Mouse (Mus musculus) liver, embryonic 16.5 days (tissue): ENCODE measurements around the gene Pgc. TPM values are rescaled to one million over a fixed set of nuclear protein-coding genes. Genes with fewer than 3 reads are reported as not detected.

Source experiments
- ATAC-seq: fragments of 200-750 bp; cut with Nextera tagmentation; 2 replicates; pipeline ENCODE4 v1.8.0; 2017; ENCODE audit warnings: low read depth, mild to moderate bottlenecking, moderate number of reproducible peaks, moderate library complexity
- H3K27ac ChIP-seq: fragments of 300-500 bp; sonication (generic); 2 replicates; pipeline ENCODE4 v1.5.1; 2014; ENCODE audit warnings: mild to moderate bottlenecking, low read length
- H3K27me3 ChIP-seq: fragments of 300-500 bp; sonication (generic); 2 replicates; pipeline ENCODE4 v1.6.1; 2014; ENCODE audit warnings: low read depth, low read length, mixed read lengths; ENCODE audit not compliant: control insufficient read depth, insufficient read depth
- H3K36me3 ChIP-seq: fragments of 300-500 bp; sonication (generic); 2 replicates; pipeline ENCODE4 v1.6.1; 2014; ENCODE audit warnings: mild to moderate bottlenecking; ENCODE audit not compliant: control insufficient read depth, insufficient read depth
- H3K4me1 ChIP-seq: fragments of 300-500 bp; sonication (generic); 2 replicates; pipeline ENCODE4 v1.6.1; 2014; ENCODE audit warnings: low read depth, low read length, mixed read lengths; ENCODE audit not compliant: control insufficient read depth
- H3K4me2 ChIP-seq: fragments of 300-500 bp; sonication (generic); 2 replicates; pipeline ENCODE4 v1.6.1; 2014; ENCODE audit warnings: low read depth, low read length, mixed read lengths
- H3K4me3 ChIP-seq: fragments of 300-500 bp; sonication (generic); 2 replicates; pipeline ENCODE4 v1.5.1; 2014; ENCODE audit warnings: low read depth, mild to moderate bottlenecking, low read length
- H3K9ac ChIP-seq: fragments of 300-500 bp; sonication (generic); 2 replicates; pipeline ENCODE4 v1.6.1; 2014; ENCODE audit warnings: low read depth, low read length
- H3K9me3 ChIP-seq: fragments of 300-500 bp; sonication (generic); replicated peaks from 2 replicates; pipeline ENCODE4 v1.6.1; 2016; ENCODE audit warnings: low read length; ENCODE audit not compliant: control insufficient read depth
- WGBS: fragments of 180-500 bp; shearing (Covaris S2); extraction: QIAGEN DNeasy Blood & Tissue Kit; methylation state at CpG from one replicate; pipeline ENCODE4 v1.1.7; 2014; ENCODE audit not compliant: insufficient replicate concordance; 5-methylcytosine and 5-hydroxymethylcytosine counted together
- polyA plus RNA-seq: library from polyadenylated mRNA; unstranded; fragments of >200 nt; fragmentation: Nextera tagmentation; extraction: Ambion mirVana; gene quantifications from 2 replicates; pipeline ENCODE4 v1.2.1, GENCODE M21; 2015

Pgc gene
- polyA plus RNA-seq, 1 experiment from 2014 or later, result not detected

DNA sequence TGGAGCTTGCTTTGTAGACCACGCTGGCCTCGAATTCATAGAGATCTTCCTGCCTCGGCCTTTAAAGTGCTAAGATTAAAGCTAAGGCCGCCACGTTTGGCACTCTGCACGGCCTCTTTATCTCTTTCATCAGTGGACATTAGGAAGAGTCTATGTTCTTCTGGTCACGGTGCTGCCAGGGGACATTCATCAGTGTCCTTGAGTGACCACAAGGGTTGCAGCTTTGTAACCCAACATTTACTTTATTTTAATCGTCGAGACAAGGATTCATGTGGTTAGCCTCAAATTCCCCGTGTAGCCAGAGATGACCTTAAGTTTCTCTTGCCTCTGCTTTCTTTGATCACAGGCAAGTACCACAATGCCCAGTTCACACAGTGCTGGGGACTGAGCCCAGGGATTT, 53.8 kb downstream of the Pgc start:
- 46% methylated on average over 10 of the region's 10 CpGs for WGBS
- no peak overlapping the region for H3K4me3 ChIP-seq
- no peaks in the 10 kb centered on the region for H3K9me3 ChIP-seq
- H3K36me3 ChIP-seq, result no peaks in the 10 kb centered on the region
- H3K27me3 ChIP-seq, result no peaks in the 10 kb centered on the region
- no peak overlapping the region for H3K4me2 ChIP-seq
- H3K9ac ChIP-seq, result no peak overlapping the region
- H3K4me1 ChIP-seq, result peaks cover 12% of the 10 kb centered on the region
- ATAC-seq, result no peak
- no peak overlapping the region for H3K27ac ChIP-seq

DNA sequence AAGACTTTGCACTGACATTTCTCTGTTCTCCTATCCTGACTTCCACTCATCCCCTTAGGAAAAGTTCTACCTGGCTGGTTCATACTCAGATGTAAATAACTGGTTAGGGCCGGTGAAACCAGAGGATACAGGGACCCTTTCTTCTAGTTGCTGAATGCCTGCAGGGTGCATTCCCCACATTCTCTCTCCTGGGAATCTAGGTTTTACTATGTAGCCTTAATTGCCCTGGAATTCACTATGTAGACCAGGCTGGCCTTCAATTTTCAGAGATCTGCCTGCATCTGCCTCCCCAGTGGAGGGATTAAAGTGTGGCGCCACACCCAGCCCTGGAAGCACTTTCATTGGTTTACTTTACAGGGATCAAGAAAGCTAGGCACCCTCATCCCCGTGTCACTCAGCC, 55.8 kb downstream of the Pgc start:
- Histone ChIP-seq H3K9me3 (no peaks in the 10 kb centered on the region), H3K4me3 (no peak overlapping the region), H3K4me2 (no peak overlapping the region), H3K27ac (no peak overlapping the region), H3K36me3 (no peaks in the 10 kb centered on the region), H3K4me1 (peaks cover 6% of the 10 kb centered on the region), H3K9ac (no peak overlapping the region), H3K27me3 (no peaks in the 10 kb centered on the region)
- ATAC-seq, result no peak
- WGBS, result 72% methylated on average over 3 of the region's 3 CpGs

DNA sequence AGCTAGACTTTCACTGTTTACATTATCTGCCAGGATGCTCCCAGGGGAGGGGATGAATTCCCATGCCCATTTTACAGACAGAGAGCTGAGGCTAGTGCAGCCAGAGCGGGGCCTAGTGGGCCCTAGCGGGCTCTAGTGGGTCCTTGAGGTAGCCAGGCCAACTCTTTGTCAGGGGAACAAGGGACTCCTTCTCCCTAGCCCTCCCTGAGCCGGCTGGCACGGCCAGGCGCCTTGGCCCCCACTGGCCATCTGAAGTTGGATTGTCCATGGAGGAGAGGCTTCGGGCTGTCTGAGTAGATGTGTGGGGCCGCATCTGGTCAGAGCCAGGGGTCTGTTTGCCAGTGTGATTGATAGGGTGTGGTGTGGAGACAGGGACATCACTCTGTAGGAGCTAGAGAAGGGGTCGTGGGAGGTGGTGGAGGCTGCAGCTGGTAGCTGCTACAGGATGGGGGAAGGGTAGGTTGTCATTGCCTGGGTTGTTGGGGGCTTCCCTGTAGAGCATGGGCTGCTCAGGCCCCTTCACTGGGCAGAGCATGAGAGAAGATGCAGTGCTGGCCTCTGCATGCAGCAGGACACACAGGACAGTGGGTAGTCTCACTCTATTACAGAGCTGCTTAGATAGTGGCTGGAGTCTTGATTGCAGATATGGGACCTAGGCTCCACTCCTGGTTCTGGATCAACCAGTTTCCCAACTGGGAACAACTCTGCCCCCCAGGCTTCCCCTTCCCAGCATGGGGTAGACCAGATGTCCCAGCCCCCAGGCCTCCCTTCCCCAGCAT, 57.0 kb downstream of the Pgc start:
- H3K27me3 ChIP-seq, result no peaks in the 10 kb centered on the region
- 57% methylated on average over 8 of the region's 8 CpGs for WGBS
- no peak overlapping the region for H3K9ac ChIP-seq
- no peak for ATAC-seq
- no peak overlapping the region for H3K4me2 ChIP-seq
- peaks cover 6% of the 10 kb centered on the region for H3K4me1 ChIP-seq
- H3K27ac ChIP-seq, result no peak overlapping the region
- H3K36me3 ChIP-seq, result no peaks in the 10 kb centered on the region
- no peaks in the 10 kb centered on the region for H3K9me3 ChIP-seq
- H3K4me3 ChIP-seq, result no peak overlapping the region

Other genes starting within 250 kb of the Pgc start
- 14.2 and 14.3 TPM in 2 replicates for gene Taf8, start 224.6 kb upstream of the Pgc start, polyA plus RNA-seq
- gene Ccnd3, start 221.8 kb upstream of the Pgc start, polyA plus RNA-seq, result 300 and 331 TPM in 2 replicates
- 12.5 and 12.7 TPM in 2 replicates for gene Bysl, start 115.3 kb upstream of the Pgc start, polyA plus RNA-seq
- 22.3 and 22.4 TPM in 2 replicates for gene Med20, start 115.3 kb upstream of the Pgc start, polyA plus RNA-seq
- gene Gm20517, start 115.3 kb upstream of the Pgc start, polyA plus RNA-seq, result 0.97 and 1.1 TPM in 2 replicates
- 2.9 and 3.6 TPM in 2 replicates for gene Usp49, start 96.2 kb upstream of the Pgc start, polyA plus RNA-seq
- 213 and 224 TPM in 2 replicates for gene Tomm6, start 38.5 kb upstream of the Pgc start, polyA plus RNA-seq
- 1.3 and 1.5 TPM in 2 replicates for gene Frs3, start 37.8 kb upstream of the Pgc start, polyA plus RNA-seq
- gene Gm21981, start 32.4 kb upstream of the Pgc start, polyA plus RNA-seq, result 0.05 TPM in 1 of 2 replicates, not detected in the other
- gene Prickle4, start 32.1 kb upstream of the Pgc start, polyA plus RNA-seq, result 0.25 TPM in 1 of 2 replicates, not detected in the other
- 5.5 and 5.9 TPM in 2 replicates for gene Tfeb, start 10.2 kb downstream of the Pgc start, polyA plus RNA-seq
- gene Mdfi, start 107.8 kb downstream of the Pgc start, polyA plus RNA-seq, result 0.47 and 0.84 TPM in 2 replicates
- 3.4 and 4.0 TPM in 2 replicates for gene Foxp4, start 197.8 kb downstream of the Pgc start, polyA plus RNA-seq